Mouse (Mus musculus): ENCODE results near the gene Foxn2. TPM values are rescaled to one million over a fixed set of nuclear protein-coding genes. Genes with fewer than 3 reads are reported as not detected.

Foxn2 gene
- polyA plus RNA-seq, 1 experiment from 2014 or later, result 15.8 TPM

GRCm38 (mm10) chr17:88498090-88498682, 57.7 kb downstream of the Foxn2 start:
- Histone ChIP-seq H3K4me1 (no peaks in the 10 kb centered on the region), H3K27ac (no peak overlapping the region), H3K27me3 (no peaks in the 10 kb centered on the region), H3K4me3 (replicated peaks) (no peak overlapping the region), H3K9ac (no peak overlapping the region), H3K4me2 (no peak overlapping the region), H3K9me3 (replicated peaks) (no peaks in the 10 kb centered on the region), H3K36me3 (0 out of 2 replicates have a peak, but pooled peaks cover 4% of the 10 kb centered on the region)
- ATAC-seq (replicated peaks; ENCODE audit: low FRiP score), result no peak
- WGBS, result 92% methylated on average over 5 of the region's 5 CpGs

- Histone ChIP-seq H3K27ac (no peak overlapping the region), H3K4me1 (peaks cover 8% of the 10 kb centered on the region; the same call in 1 of the 2 replicates), H3K36me3 (no peaks in the 10 kb centered on the region), H3K9me3 (replicated peaks) (no peaks in the 10 kb centered on the region), H3K4me2 (no peak overlapping the region), H3K9ac (no peak overlapping the region), H3K4me3 (replicated peaks) (no peak overlapping the region), H3K27me3 (no peaks in the 10 kb centered on the region)
- ATAC-seq (replicated peaks; ENCODE audit: low FRiP score), result no peak
- WGBS, result 94% methylated on average over 13 of the region's 13 CpGs
Observed at GRCm38 (mm10) chr17:88504056-88504455, 63.5 kb downstream of the Foxn2 start.

GRCm38 (mm10) chr17:88505275-88505723, 64.8 kb downstream of the Foxn2 start:
- Histone ChIP-seq H3K9ac (no peak overlapping the region), H3K4me3 (replicated peaks) (no peak overlapping the region), H3K27ac (no peak overlapping the region), H3K9me3 (replicated peaks) (no peaks in the 10 kb centered on the region), H3K27me3 (no peaks in the 10 kb centered on the region), H3K4me1 (peaks cover 12% of the 10 kb centered on the region; the same call in 1 of the 2 replicates), H3K36me3 (no peaks in the 10 kb centered on the region), H3K4me2 (no peak overlapping the region)
- no peak for ATAC-seq (replicated peaks; ENCODE audit: low FRiP score)
- 46% methylated on average over 10 of the region's 10 CpGs for WGBS

DNA sequence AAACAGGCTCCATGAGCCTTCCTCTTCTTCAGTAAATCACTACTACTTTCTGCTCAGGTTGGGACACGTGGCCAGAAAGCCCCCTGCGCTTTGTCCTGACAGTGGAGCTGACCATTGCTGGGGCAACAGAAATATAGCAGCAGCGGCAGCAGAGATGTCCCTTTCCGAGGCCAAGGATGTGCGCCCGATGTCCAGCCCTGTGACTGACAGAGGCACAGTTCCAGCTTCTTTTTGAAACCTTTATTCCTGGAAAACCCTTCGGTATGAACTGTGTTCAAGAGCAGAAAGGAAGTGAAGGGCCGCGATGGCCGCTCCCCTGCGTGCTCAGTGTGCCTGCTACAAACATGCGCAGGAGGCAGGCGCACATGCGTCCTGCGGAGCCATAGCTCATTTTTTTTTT, 65.4 kb downstream of the Foxn2 start:
- H3K4me2 ChIP-seq, result no peak overlapping the region
- no peak for ATAC-seq (replicated peaks; ENCODE audit: low FRiP score)
- 94% methylated on average over 15 of the region's 15 CpGs for WGBS

GRCm38 (mm10) chr17:88507376-88507775, 66.9 kb downstream of the Foxn2 start:
- H3K27me3 ChIP-seq, result no peaks in the 10 kb centered on the region
- WGBS, result 82% methylated on average over 10 of the region's 10 CpGs
- H3K9me3 ChIP-seq (replicated peaks), result no peaks in the 10 kb centered on the region
- H3K27ac ChIP-seq, result no peak overlapping the region
- H3K9ac ChIP-seq, result no peak overlapping the region
- ATAC-seq (replicated peaks; ENCODE audit: low FRiP score), result no peak
- H3K4me1 ChIP-seq, result peaks cover 16% of the 10 kb centered on the region; the same call in 1 of the 2 replicates
- H3K36me3 ChIP-seq, result no peaks in the 10 kb centered on the region
- no peak overlapping the region for H3K4me3 ChIP-seq (replicated peaks)
- no peak overlapping the region for H3K4me2 ChIP-seq

More for the DNA sequence above, 65.4 kb downstream of the Foxn2 start:
- H3K36me3 ChIP-seq, result no peaks in the 10 kb centered on the region
- no peaks in the 10 kb centered on the region for H3K9me3 ChIP-seq (replicated peaks)
- H3K9ac ChIP-seq, result no peak overlapping the region
- H3K27ac ChIP-seq, result no peak overlapping the region
- peaks cover 15% of the 10 kb centered on the region; the same call in 1 of the 2 replicates for H3K4me1 ChIP-seq
- H3K27me3 ChIP-seq, result no peaks in the 10 kb centered on the region
- H3K4me3 ChIP-seq (replicated peaks), result no peak overlapping the region

DNA sequence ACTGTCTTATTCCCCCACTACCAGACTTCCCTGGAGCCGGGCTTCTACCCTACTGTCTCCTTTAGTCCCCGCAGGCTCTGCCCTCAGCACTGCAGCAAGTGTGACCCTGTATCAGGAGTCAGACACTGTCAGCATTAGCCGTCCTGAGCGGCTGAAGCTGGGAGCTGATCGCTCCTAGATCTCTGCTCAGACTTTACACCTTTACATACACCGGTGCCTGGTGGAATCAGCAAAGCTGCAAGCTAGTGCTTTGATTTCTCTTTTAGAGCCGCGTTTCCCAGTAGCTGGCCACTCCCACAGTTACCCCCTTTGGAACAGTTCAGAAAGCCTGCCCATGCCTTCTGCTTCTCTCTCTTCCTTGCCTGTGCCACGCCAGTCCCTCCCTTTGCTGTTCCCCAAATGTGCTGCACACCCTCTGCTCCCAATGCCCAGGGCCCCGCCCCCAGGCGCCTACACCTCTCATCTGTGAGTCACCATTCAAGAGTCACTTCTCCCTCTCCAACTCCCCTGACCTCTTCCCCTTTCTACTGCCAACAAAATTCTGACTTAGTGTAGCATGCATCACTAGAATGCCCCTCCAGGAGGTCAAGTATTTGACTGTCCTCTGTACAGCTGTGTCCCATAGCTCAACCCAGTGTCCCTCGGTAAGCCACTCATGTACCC, 68.5 kb downstream of the Foxn2 start:
- H3K9ac ChIP-seq, result no peak overlapping the region
- peak overlapping the region; percentile 8; the same call in 1 of the 2 replicates for H3K4me3 ChIP-seq (replicated peaks)
- H3K9me3 ChIP-seq (replicated peaks), result no peaks in the 10 kb centered on the region
- WGBS, result 18% methylated on average over 12 of the region's 12 CpGs
- H3K4me2 ChIP-seq, result peak overlapping the region; percentile 45
- peaks cover 16% of the 10 kb centered on the region; the same call in 1 of the 2 replicates for H3K4me1 ChIP-seq
- H3K27ac ChIP-seq, result peak overlapping the region; percentile 20; the same call in 1 of the 2 replicates
- no peaks in the 10 kb centered on the region for H3K27me3 ChIP-seq
- no peaks in the 10 kb centered on the region for H3K36me3 ChIP-seq
- ATAC-seq (replicated peaks; ENCODE audit: low FRiP score), result peak; percentile 79

GRCm38 (mm10) chr17:88509999-88510398, 69.5 kb downstream of the Foxn2 start:
- Histone ChIP-seq H3K9me3 (replicated peaks) (no peaks in the 10 kb centered on the region), H3K4me1 (peaks cover 16% of the 10 kb centered on the region; the same call in 1 of the 2 replicates), H3K27ac (no peak overlapping the region), H3K4me2 (no peak overlapping the region), H3K27me3 (no peaks in the 10 kb centered on the region), H3K9ac (no peak overlapping the region), H3K36me3 (no peaks in the 10 kb centered on the region), H3K4me3 (replicated peaks) (no peak overlapping the region)
- WGBS, result 84% methylated on average over 3 of the region's 3 CpGs
- ATAC-seq (replicated peaks; ENCODE audit: low FRiP score), result no peak

DNA sequence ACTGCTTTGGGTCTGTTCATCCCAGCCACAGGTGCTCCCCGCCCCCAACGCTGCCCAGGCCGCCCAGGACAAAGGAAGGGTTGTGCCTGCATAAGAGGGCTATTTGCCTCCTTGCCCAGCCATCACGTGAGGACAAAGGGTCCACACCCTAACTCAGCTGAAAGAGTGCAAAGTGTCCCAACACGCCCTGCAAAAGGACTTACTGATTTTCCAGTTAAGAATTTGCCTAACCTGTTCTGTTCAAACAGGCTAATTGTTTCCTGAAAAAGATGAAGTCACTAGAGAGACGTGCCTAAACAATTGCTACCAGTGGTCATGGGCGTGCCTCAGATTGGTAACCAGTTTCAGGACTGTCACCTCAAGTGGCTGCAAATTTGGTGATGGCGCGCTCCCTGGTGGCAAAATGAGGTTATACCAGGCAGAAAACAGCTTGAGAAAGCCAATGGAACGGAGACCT, 70.6 kb downstream of the Foxn2 start:
- ATAC-seq (replicated peaks; ENCODE audit: low FRiP score), result peak; percentile 63
- no peak overlapping the region for H3K4me3 ChIP-seq (replicated peaks)
- peaks cover 16% of the 10 kb centered on the region; the same call in 1 of the 2 replicates for H3K4me1 ChIP-seq
- no peak overlapping the region for H3K27ac ChIP-seq
- WGBS, result 20% methylated on average over 10 of the region's 10 CpGs
- H3K27me3 ChIP-seq, result no peaks in the 10 kb centered on the region
- H3K9ac ChIP-seq, result no peak overlapping the region
- no peaks in the 10 kb centered on the region for H3K9me3 ChIP-seq (replicated peaks)
- H3K4me2 ChIP-seq, result peak overlapping the region; percentile 35; the same call in 1 of the 2 replicates
- no peaks in the 10 kb centered on the region for H3K36me3 ChIP-seq

DNA sequence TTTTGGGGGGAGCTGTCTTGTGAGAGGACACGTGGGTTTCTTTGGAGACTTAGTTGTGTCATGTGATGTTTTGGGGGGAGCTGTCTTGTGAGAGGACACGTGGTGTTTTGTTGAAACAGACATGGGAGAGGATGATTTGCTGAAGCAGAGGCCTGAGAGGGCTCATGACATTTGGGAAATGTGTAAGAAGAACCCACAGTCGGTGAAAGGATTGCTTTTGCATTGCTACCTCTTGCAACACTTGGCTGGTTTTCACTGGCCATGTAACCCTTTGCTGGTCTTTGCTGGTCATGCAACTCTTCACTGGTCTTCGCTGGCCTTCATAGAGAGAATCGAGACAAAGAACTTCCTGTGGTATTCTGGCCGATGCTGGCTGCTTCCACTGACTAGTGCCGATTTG, 76.0 kb downstream of the Foxn2 start:
- ATAC-seq (replicated peaks; ENCODE audit: low FRiP score), result no peak
- no peak overlapping the region for H3K4me3 ChIP-seq (replicated peaks)
- H3K4me1 ChIP-seq, result no peaks in the 10 kb centered on the region
- no peaks in the 10 kb centered on the region for H3K36me3 ChIP-seq
- no peaks in the 10 kb centered on the region for H3K27me3 ChIP-seq
- no peaks in the 10 kb centered on the region for H3K9me3 ChIP-seq (replicated peaks)
- no peak overlapping the region for H3K4me2 ChIP-seq
- H3K27ac ChIP-seq, result no peak overlapping the region
- no peak overlapping the region for H3K9ac ChIP-seq
- WGBS, result 72% methylated on average over 7 of the region's 7 CpGs

DNA sequence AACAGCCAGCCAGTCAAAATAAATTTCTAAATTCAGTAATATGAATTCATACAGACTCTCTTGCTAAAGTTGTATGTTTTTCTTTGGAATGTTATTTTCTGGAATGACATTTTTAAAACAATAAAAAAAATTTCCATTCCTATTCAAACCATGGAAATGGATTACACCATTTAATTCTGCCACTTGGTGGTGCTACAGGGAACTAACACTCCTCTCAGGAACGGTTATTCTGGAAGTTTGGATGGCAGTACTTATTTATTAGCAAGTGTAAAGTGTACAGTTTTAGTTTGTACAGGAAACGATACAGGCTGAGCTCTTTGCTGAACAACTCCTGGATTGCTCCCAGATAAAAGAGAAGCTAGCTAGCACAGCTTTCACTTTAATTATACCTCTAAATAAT, 87.3 kb downstream of the Foxn2 start:
- Histone ChIP-seq H3K9me3 (replicated peaks) (no peaks in the 10 kb centered on the region), H3K36me3 (no peaks in the 10 kb centered on the region), H3K9ac (no peak overlapping the region), H3K4me3 (replicated peaks) (no peak overlapping the region), H3K27ac (no peak overlapping the region), H3K27me3 (no peaks in the 10 kb centered on the region; the same call in 1 of the 2 replicates), H3K4me2 (no peak overlapping the region), H3K4me1 (peaks cover 9% of the 10 kb centered on the region; the same call in 1 of the 2 replicates)
- WGBS, result 10% methylated on average over 2 of the region's 2 CpGs
- ATAC-seq (replicated peaks; ENCODE audit: low FRiP score), result no peak

GRCm38 (mm10) chr17:88529519-88530235, 89.2 kb downstream of the Foxn2 start, which contains the start of gene Ppp1r21:
Gene Ppp1r21, plus strand, starts transcription at chr17:88530118.
- H3K27me3 ChIP-seq, result no peaks in the 10 kb centered on the region; the same call in 1 of the 2 replicates
- H3K4me1 ChIP-seq, result peaks cover 9% of the 10 kb centered on the region; the same call in 1 of the 2 replicates
- peak within 1 kb of the TSS; percentile 78 for H3K4me2 ChIP-seq
- H3K27ac ChIP-seq, result peak within 1 kb of the TSS; percentile 78
- H3K4me3 ChIP-seq (replicated peaks), result peak within 1 kb of the TSS; percentile 74
- no peaks in the 10 kb centered on the region for H3K9me3 ChIP-seq (replicated peaks)
- no peaks in the 10 kb centered on the region for H3K36me3 ChIP-seq
- peak; percentile 97 for ATAC-seq (replicated peaks; ENCODE audit: low FRiP score)
- peak within 1 kb of the TSS; percentile 71 for H3K9ac ChIP-seq
- 8% methylated on average over 40 of the region's 49 CpGs for WGBS

GRCm38 (mm10) chr17:88530236-88530619, 89.7 kb downstream of the Foxn2 start:
- peak overlapping the region; percentile 71 for H3K9ac ChIP-seq
- peak overlapping the region; percentile 74 for H3K4me3 ChIP-seq (replicated peaks)
- H3K9me3 ChIP-seq (replicated peaks), result no peaks in the 10 kb centered on the region
- peaks cover 13% of the 10 kb centered on the region for H3K4me1 ChIP-seq
- no peaks in the 10 kb centered on the region; the same call in 1 of the 2 replicates for H3K27me3 ChIP-seq
- ATAC-seq (replicated peaks; ENCODE audit: low FRiP score), result peak; percentile 86
- no peaks in the 10 kb centered on the region for H3K36me3 ChIP-seq
- WGBS, result 0% methylated on average over 14 of the region's 14 CpGs
- H3K4me2 ChIP-seq, result peak overlapping the region; percentile 78
- H3K27ac ChIP-seq, result peak overlapping the region; percentile 78
